Mouse (Mus musculus): ENCODE results near the gene Insl3.

- TF ChIP-seq TAL1 (IDR thresholded peaks at IDR 0.05; ENCODE audit: low read length): no peak
- no peak for TF ChIP-seq GATA1 (IDR thresholded peaks at IDR 0.05; ENCODE audit: low read length)
Measured at GRCm38 (mm10) chr8:71665331-71666130, 23.5 kb upstream of the Insl3 start.
